Mouse (Mus musculus): Measurements from ENCODE around the gene Chd1l.

Gene Chd1l

GRCm38 (mm10) chr3:97609845-97610410 lies at the start of gene Chd1l:
TSS of gene Chd1l (minus strand) at chr3:97610203.
- DNase-seq, result peak; percentile 93

DNA sequence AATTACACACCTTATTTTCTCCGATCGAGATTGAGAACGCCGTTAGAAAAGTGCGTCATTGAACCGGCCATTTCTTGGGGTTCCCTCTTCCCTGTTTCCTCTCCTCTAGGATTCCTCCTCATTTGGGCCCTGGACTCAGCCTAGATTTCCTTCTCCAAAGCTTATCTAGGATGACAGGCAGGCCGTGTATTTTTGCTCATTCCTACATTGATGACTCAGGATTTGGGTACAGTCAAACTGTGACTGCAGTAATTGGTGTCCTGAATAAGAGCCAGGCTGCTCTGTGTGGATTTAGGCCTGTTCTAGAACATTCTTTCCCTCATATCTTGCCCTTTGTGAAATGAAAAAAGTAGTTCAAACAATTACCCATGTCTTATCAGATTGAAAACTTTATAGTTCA lies 49.7 kb upstream of the Chd1l start:
- DNase-seq, result no peak

DNA sequence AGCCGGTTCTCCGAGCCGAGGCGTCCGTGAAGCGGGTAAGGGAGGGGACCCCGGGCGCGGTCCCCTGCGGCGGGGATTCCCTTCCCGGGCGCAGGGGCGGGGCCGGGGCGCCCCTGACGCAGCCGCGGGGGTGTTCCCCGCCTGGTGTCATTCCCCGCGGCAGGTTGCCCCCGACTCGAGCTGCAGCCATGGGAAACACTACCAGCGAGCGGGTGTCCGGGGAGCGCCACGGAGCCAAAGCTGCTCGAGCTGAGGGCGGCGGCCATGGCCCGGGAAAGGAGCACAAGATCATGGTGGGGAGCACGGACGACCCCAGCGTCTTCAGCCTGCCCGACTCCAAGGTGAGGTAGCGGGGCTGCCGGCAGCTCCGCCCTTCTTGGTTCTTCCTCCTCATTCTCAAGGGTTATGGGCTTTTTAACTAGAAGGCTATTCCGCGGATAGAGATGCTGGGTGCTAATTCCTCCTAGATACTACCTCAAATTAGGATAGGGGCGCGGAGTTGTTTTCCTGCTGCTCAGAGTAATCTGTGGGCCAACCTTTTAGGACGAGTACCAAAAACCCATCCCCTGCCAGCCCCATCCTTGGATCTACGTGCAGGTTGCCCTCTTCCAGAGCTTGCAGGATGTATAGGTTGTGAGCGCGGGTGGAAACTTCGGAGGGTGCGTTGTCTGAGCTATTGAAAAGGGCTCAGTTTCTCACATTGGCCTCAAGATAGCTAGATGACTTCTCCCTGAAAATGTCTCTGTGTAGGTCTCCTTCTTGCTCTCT lies 48.6 kb upstream of the Chd1l start:
- DNase-seq, result no peak

GRCm38 (mm10) chr3:97657655-97658411 lies 47.8 kb upstream of the Chd1l start, which contains the start of gene Prkab2:
TSS of gene Prkab2 (plus strand) at chr3:97658193.
- DNase-seq, result peak; percentile 98

GRCm38 (mm10) chr3:97654901-97655300 lies 44.9 kb upstream of the Chd1l start:
- DNase-seq, result peak; percentile 24

DNA sequence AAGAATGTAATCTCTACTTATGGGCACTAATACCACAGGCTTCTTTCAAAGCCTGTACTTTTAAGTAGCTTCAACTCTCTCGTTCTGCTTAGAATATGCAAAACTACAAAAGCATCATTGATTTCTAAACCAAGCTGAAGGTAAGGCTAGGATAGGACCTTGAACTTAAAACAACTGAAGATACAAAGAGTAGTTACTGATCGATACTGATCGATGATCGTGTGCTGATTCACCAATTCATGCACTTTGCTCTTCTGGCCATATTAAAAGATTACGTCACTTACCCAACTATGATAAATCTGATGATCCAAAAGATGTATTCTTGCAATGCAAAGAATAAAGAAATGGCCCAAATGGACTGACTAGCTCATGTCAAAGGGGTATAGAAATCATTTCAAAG lies 43.8 kb upstream of the Chd1l start:
- no peak for DNase-seq

DNA sequence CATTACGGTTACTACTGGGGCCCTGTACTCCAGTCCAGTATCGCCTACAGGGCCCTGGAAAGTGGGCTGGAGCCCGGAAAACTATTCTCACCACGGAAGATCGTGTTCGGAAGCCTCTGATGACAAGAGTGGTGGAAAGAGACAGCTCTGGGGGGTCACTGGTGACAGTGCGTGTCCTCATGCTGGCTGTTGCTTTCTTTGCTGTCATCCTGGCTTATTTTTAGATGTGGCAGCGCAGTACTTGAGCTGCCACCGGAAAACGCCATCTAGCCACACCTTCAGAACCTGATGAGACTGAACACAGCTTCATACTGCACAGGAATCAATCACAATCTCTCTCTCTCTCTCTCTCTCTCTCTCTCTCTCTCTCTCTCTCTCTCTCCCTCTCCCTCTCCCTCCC lies 41.6 kb upstream of the Chd1l start:
- DNase-seq, result no peak

GRCm38 (mm10) chr3:97649469-97649868 lies 39.5 kb upstream of the Chd1l start:
- DNase-seq, result no peak

- DNase-seq, result no peak
Observed at GRCm38 (mm10) chr3:97649022-97649421, 39.0 kb upstream of the Chd1l start.

GRCm38 (mm10) chr3:97648518-97648917 lies 38.5 kb upstream of the Chd1l start:
- DNase-seq, result no peak

DNA sequence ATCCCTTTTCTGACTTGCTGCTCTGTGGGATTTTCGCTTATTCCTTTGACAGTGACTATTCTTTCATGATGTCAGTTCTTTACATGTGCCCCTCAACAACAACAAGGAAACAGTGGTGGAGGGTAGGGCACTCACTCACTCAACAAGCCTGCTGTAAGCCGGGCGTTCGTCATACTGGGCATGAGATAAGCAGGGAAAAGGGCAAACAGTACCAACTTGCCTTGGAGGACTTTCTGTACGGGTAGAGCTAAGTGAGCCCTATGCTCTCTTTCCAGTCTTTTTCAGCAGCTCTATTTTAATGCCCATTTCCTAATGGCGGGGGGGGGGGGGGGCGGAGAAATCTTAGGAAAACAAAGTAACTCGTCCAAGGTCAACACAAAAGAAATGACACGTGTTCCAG lies 32.0 kb upstream of the Chd1l start:
- DNase-seq, result no peak

DNA sequence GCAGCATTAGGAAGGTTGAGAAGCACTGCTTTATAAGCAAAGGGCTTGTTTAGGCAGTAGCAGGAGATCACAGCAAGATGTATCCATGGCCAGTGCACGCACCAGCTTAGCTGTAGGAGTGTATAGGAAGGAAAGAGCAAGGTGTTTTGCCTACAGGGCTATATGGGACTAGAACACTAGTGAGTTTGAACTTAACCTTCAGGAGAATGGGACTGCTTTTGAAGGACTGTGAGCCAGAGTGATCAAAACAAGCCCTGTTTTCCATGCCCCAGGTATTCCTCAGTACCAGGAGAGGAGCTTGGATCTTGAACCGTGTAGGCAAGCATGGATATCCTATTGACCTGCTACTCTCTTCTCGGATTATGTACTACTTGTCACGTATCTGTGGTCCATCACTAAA lies 31.4 kb upstream of the Chd1l start:
- no peak for DNase-seq

DNA sequence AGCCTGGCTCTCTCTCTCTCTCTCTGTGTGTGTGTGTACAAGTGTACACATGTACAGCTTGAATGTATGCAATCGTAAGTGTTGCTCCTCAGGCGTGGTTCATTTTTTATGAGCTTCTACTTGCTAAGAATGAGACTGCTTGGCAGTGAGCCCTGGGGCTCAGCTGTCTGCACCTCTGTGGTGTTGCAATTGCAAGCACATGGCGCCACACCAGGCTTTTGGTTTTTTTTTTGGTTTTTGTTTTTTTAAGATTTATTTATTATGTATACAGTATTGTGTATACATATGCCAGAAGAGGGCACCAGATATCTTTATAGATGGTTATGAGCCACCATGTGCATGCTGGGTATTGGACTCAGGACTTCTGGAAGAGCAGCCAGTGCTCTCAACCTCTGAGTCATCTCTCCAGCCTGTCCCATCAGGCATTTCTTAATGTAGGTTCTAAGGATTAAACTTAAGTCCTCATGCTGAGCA lies 24.3 kb upstream of the Chd1l start:
- DNase-seq, result no peak

- DNase-seq, result no peak
Observed at GRCm38 (mm10) chr3:97633456-97633855, 23.5 kb upstream of the Chd1l start.

DNA sequence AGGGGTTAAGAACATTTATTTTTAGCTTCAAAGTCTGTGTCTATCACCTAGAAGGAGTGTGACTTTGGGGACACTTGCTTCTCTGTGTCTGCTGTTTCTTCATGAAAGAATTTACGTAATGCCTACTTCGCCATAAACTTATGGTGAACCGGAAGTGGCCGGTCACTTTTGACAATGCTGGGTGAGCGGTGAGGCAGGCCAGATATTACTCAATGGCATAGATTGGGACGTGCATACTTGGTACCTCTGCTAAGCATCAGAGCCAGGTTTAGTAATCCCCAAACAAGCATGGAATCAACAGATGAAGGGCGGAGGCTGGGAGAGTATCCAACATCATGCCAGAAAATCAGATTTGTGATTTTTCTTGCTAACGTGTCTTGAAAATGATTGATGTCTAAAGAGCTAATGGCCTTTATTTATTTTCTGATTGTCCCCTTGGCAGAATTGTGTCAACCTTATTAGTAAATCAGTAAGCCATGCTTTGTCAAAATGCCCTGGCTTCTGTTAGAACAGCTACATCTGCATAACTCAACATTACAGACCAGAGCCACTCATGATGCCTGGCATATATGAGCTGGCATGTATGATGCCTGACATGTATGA lies 21.4 kb upstream of the Chd1l start:
- DNase-seq, result no peak

- DNase-seq, result no peak
Observed at GRCm38 (mm10) chr3:97630746-97631145, 20.7 kb upstream of the Chd1l start.

- no peak for DNase-seq
Observed at GRCm38 (mm10) chr3:97629941-97630340, 19.9 kb upstream of the Chd1l start.

DNA sequence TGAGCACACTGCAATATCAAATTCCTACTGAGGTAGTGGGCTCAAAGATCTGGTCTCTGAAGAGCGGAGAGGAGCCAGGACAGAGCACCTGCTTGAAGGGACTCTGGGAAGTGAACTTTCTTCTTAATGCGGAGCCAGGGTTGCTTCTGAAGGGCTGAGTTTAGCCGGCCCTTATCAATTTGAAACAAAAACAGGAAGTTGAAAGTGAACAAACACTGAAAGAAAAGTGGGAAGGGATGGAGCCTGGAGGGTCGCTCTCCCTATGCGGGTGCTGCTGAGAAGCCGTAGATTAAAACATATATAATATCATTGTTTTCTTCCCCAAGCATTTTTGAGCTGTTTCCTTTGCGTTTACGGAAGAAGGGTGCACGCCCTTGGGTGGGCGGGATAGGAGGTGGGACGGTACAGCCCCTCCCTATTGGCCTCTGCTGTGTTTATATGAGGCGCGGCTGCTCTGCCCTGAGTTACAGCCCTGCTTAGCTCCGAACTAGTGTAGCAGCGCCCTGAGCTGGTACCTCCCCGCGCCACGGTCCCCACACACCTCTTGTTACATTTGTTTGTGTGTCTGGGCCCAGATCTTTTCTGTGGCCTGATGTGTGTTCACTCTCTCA lies 18.5 kb upstream of the Chd1l start, which contains the start of gene Fmo5:
Fmo5 (plus strand) TSS at position 414 of the 611 bp plus-strand sequence.
- peak; percentile 24 for DNase-seq

GRCm38 (mm10) chr3:97627893-97628292 lies 17.9 kb upstream of the Chd1l start:
- DNase-seq, result no peak

DNA sequence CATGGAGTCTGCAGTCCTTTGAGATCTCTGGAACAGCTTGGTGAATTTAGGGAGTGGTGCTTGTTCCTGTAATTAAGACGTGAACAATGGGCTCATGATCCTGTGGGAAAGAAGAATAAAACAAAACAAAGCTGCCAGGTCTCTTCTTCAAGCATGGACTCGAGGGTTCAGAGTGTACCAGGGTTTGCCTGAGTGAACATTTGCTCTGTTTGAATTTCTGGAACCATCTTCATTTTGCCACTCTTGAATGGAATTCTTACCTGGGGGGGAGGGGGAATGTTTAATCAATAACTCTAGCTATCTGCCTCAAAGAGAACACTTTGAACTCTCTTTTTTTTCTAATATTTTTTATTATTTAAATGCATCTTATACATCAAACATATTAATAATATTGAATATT lies 14.6 kb upstream of the Chd1l start:
- DNase-seq, result no peak

DNA sequence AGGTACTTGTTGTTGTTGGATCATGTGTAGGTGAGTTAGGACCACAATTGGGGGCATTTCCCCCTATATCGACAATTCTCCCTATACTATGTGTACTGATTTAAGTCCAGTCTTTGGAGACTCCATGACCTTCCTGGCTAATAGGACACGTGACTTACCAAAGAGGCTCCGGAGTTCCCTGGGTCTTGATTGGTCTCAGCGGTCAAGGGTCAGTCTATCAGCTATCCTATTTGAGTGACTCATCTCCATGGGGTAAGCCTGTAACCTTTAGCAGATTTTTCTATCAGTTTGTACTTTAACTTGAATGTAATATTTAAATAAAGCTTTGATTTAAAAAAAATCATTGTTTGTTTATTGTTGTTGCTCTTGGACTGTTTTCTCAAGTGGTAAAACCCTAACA lies 10.7 kb upstream of the Chd1l start:
- no peak for DNase-seq

DNA sequence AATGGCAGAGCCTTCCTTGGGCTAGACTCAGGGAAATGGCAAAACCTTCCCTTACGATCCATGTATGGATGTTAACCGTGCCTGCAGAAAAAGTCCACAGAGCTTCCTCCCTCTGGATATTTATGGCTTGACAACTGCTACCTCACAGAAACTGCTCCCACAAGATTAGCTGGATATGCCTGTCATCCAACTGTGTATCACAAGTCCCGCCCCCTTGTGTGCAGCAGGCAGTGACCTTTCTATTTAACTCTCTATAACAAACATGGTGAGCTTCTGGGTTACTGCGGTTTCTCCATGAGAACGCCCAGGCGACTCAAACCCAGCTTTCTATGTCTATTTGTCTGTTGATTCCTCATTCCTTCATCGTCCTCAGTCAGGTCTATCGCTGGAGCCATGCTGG lies 7.9 kb upstream of the Chd1l start:
- no peak for DNase-seq

Data from retina, postnatal 1 day (tissue).